Mouse (Mus musculus): Measurements from ENCODE around the gene Ptpre.

DNA sequence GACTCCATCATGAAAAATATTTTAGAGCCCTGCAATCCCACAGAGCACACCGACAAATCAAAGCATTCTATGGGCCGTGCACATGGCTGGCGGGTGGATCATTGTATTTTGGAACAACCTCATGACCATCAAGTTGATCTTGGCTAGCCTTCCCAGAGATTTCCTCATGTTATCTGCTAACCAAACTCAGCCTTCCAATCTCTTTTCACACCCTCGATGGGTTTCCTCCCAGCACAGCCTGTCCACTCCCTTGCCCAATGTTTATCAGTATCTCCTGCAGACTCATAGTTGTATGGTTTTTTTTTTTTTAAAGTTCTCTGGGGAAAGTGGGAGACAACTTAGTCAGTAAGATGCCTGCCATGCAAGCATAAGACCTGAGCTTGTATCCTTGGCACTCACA is 70.9 kb downstream of the Ptpre start:
- no peak for TF ChIP-seq CTCF (conservative IDR thresholded peaks at IDR 0.05; ENCODE audit: low read length)
- TF ChIP-seq POU5F1 (IDR thresholded peaks at IDR 0.05; ENCODE audit: borderline replicate concordance, low read length) = no peak

Measured in E14TG2a.4 (cell line).